Mouse (Mus musculus): ENCODE data around the gene Tmem14c.

Tmem14c gene

GRCm38 (mm10) chr13:41008271-41008670 is 7.8 kb upstream of the Tmem14c start:
- no peak for DNase-seq (ENCODE audit: low spot score)

DNA sequence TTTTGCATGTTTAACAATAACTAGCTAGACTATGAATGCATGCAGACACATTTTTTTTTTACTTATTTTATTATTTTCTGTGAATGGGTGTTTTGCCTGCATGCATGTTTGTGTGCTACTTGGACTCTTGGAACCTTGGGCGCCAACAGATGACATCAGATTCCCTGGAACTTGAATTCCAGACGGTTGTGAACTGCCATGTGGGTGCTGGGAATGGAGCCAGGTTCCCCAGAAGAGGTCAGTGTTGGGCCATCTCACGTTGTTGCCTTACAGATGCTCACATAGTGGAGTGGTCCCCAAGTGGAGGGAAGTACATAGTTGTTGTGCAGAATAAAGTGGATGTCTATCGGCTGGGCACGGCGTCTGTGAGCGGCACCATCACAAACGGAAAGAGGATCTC is 7.1 kb upstream of the Tmem14c start:
- no peak for DNase-seq (ENCODE audit: low spot score)

GRCm38 (mm10) chr13:41016797-41017405 is 809 bp downstream of the Tmem14c start:
- DNase-seq (ENCODE audit: low spot score), result no peak

DNA sequence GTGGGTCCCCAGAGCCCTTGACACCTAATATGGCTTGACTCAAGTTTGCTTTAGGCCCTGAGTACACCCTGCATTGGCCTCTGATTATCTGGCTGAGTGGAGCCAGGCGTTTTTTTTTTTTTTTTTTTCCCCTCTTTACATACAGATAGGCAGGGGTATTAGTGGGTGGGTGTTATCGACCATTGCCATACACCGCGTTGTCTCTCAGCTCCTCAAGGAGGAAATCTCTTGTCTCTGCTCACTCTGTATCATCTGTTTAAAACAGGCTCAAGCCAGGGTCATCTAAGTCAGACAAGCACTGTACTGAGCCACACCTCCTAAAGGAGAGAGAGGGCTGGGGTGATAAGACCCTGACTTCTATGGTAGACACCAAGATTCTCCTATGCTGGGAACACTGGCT is 1.7 kb downstream of the Tmem14c start:
- no peak for DNase-seq (ENCODE audit: low spot score)

- DNase-seq (ENCODE audit: low spot score), result no peak
Measured at GRCm38 (mm10) chr13:41018236-41018635, 2.1 kb downstream of the Tmem14c start.

GRCm38 (mm10) chr13:41018756-41019591 is 2.9 kb downstream of the Tmem14c start:
- no peak for DNase-seq (ENCODE audit: low spot score)

DNA sequence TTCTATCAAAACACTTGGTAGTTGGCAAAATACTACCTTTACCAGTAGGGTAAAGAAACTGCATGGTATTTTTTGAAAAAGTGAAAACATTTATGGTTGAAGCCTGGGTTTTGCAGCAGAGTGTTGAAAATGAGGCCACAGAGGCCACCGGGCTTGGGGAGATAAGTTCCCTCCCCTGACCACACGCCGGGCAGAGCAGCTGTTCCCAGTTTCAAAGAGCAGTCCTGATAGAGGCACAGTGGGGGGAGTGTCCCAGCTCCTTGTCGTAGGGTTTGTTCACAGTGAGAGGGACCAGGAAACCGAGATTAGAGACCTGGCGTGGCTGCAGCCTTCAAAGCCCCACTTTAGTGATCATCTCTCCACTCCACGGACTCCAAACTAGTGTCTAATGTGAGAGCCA is 4.4 kb downstream of the Tmem14c start:
- DNase-seq (ENCODE audit: low spot score), result no peak

DNA sequence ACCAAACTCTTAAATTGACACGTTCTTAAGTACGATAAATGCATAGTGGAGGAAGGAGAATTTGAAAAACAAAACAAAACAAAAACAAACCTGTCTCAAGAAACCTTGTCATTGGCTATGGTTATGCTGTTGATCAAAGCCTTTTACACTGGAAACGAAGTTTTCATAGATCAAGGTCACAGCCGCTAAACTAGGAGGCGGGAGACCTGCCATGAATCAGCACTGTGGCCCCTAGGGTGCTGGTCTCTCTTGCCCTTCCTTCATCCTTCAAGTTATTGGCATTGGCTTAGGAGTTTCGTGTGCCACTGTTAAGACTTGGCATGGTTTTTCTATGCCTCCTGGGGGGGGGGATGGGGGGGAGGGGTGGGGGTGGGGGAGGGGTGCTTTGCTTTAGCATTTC is 5.5 kb downstream of the Tmem14c start:
- DNase-seq (ENCODE audit: low spot score), result no peak

GRCm38 (mm10) chr13:41022099-41022498 is 6.0 kb downstream of the Tmem14c start:
- no peak for DNase-seq (ENCODE audit: low spot score)

- no peak for DNase-seq (ENCODE audit: low spot score)
Measured at GRCm38 (mm10) chr13:41030098-41030497, 14.0 kb downstream of the Tmem14c start.

- no peak for DNase-seq (ENCODE audit: low spot score)
Measured at GRCm38 (mm10) chr13:41042511-41042910, 26.4 kb downstream of the Tmem14c start.

DNA sequence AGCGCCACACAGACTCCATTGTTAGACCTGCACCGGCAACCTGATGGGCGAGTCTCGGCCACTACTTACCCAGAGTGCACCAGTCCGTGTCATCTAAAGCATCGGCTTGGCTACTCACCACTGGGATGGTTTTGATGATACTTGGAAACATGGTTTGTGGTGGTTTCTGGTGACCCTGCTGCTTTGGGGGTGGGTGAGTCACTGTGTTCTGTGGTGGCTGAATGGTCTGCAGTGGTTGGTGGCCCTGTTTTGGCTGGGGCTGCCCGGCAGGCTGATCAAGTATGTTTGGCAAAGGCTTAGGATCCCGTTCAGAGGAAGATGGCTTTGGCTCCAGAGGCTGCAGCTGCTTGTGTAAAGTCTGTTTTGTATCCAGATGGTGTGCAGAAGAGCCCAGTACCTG is 29.8 kb downstream of the Tmem14c start:
- DNase-seq (ENCODE audit: low spot score), result no peak

GRCm38 (mm10) chr13:41047280-41047679 is 31.2 kb downstream of the Tmem14c start:
- no peak for DNase-seq (ENCODE audit: low spot score)

GRCm38 (mm10) chr13:41051965-41052364 is 35.9 kb downstream of the Tmem14c start:
- DNase-seq (ENCODE audit: low spot score), result no peak

DNA sequence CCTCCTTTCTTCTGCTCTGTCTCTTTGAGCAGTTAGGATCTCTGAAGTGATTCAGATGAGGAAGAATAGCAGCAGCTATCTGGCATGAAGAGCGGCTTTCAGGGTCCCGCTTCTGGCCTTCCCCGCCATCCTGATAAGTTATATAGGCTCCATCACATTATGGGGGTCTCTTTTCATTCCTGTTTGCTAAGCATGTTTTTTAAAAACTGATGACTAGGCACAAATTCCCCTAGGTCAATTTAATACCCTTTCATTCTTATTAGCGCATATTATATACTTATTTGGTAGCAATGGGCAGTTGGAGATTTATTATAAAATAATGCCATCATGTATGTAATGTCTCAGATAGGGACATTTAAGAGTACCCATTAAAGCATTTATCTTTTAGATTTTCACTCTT is 51.5 kb downstream of the Tmem14c start:
- DNase-seq (ENCODE audit: low spot score), result no peak

DNA sequence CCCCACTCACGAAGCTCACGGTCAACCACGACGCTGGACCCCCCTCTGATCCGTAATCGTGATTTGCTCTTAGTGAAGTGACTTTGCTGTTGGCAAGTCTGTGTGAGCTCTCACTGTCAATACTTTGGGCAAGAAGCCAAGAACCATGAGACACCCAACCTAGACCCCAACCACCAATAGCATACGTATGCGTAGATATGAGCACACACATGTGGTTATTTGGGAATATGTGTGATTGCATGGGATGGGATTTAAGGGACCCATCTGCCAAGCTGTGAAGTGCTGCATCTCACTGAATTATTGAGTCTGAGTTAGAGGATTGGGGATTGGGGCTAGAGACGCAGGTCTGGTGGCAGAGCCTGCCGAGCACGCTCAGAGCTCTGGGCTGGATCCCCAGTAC is 55.5 kb downstream of the Tmem14c start:
- no peak for DNase-seq (ENCODE audit: low spot score)

Data from T-cell, adult 2 months (primary cell).